Mouse (Mus musculus) MEL (cell line): ENCODE measurements around the gene Gm45234. TPM values are rescaled to one million over a fixed set of nuclear protein-coding genes. Genes with fewer than 3 reads are reported as not detected.

Experiments
- DNase-seq: peaks from one replicate; pipeline ENCODE4 v3.0.0; 2011; ENCODE audit warnings: low read depth, low spot score
- H3K27ac ChIP-seq: 2 replicates; pipeline ENCODE4 v1.5.1; 2012; ENCODE audit warnings: low read depth, mild to moderate bottlenecking, control low read depth, low read length, moderate library complexity; ENCODE audit not compliant: control insufficient read depth
- H3K27me3 ChIP-seq, 2 experiments: fragments of 150-350 bp in 1 of 2; sonication (generic) in 1 of 2; 2 replicates each; pipeline ENCODE4 v1.6.1; 2012; ENCODE audit warnings: low read length in 2 of 2, mild to moderate bottlenecking in 2 of 2, improper control_type of control experiment in 1 of 2, moderate library complexity in 1 of 2; ENCODE audit not compliant: insufficient read depth in 2 of 2, control insufficient read depth in 1 of 2
- H3K36me3 ChIP-seq, 2 experiments: 2 replicates each; pipeline ENCODE4 v1.6.1; 2012 to 2014; ENCODE audit warnings: low read length in 2 of 2, improper control_type of control experiment in 1 of 2, inconsistent platforms in 1 of 2, mild to moderate bottlenecking in 1 of 2; ENCODE audit not compliant: insufficient read depth in 2 of 2, control insufficient read depth in 1 of 2
- H3K4me1 ChIP-seq, 2 experiments: fragments of 150-350 bp in 1 of 2; sonication (generic) in 1 of 2; 2 replicates each; pipeline ENCODE4 v1.6.1; 2012; ENCODE audit warnings: low read length in 2 of 2, improper control_type of control experiment in 1 of 2, mild to moderate bottlenecking in 1 of 2; ENCODE audit not compliant: insufficient read depth in 2 of 2, control insufficient read depth in 1 of 2
- H3K4me3 ChIP-seq, 2 experiments: fragments of 150-350 bp in 1 of 2; sonication (generic) in 1 of 2; 2 replicates each; pipeline ENCODE4 v1.5.1; 2012; ENCODE audit warnings: low read depth in 2 of 2, low read length in 2 of 2, mild to moderate bottlenecking in 2 of 2, moderate library complexity in 2 of 2, control low read depth in 1 of 2, improper control_type of control experiment in 1 of 2; ENCODE audit not compliant: control insufficient read depth in 1 of 2, insufficient read depth in 1 of 2
- H3K79me2 ChIP-seq: 2 replicates; pipeline ENCODE4 v1.6.1; 2012; ENCODE audit warnings: mild to moderate bottlenecking, low read length, moderate library complexity; ENCODE audit not compliant: control insufficient read depth, poor library complexity, insufficient read depth
- H3K9ac ChIP-seq: 2 replicates; pipeline ENCODE4 v1.6.1; 2012; ENCODE audit warnings: low read depth, mild to moderate bottlenecking, control low read depth, low read length, moderate library complexity; ENCODE audit not compliant: control insufficient read depth, poor library complexity, severe bottlenecking
- H3K9me3 ChIP-seq: fragments of 150-350 bp; sonication (generic); replicated peaks from 2 replicates; pipeline ENCODE4 v1.6.1; 2012; ENCODE audit warnings: mild to moderate bottlenecking, low read length, improper control_type of control experiment, moderate library complexity; ENCODE audit not compliant: insufficient read depth
- CHD1 ChIP-seq: IDR thresholded peaks from 2 replicates; pipeline ENCODE4 v1.6.1; 2012; ENCODE audit warnings: low read depth, mild to moderate bottlenecking, inconsistent platforms, low read length, improper control_type of control experiment
- CTCF ChIP-seq, 3 experiments: IDR thresholded peaks in 2 of 3; conservative IDR thresholded peaks in 1 of 3; 2 replicates each; pipeline ENCODE4 v1.5.1; 2011 to 2012; ENCODE audit warnings: low read length in 3 of 3, low read depth in 2 of 3, mild to moderate bottlenecking in 2 of 3, improper control_type of control experiment in 1 of 3, inconsistent platforms in 1 of 3, mixed read lengths in 1 of 3, moderate library complexity in 1 of 3; ENCODE audit not compliant: control insufficient read depth in 1 of 3, insufficient read depth in 1 of 3, poor library complexity in 1 of 3, severe bottlenecking in 1 of 3
- E2F4 ChIP-seq: IDR thresholded peaks from 2 replicates; pipeline ENCODE4 v1.6.1; 2011; ENCODE audit warnings: low read depth, low read length, improper control_type of control experiment, borderline replicate concordance
- ELF1 ChIP-seq: IDR thresholded peaks from 2 replicates; pipeline ENCODE4 v1.6.1; 2014; ENCODE audit warnings: low read depth, mild to moderate bottlenecking, inconsistent platforms, low read length, improper control_type of control experiment, moderate library complexity
- EP300 ChIP-seq, 2 experiments: IDR thresholded peaks; 2 replicates each; pipeline ENCODE4 v1.6.1; 2011; ENCODE audit warnings: improper control_type of control experiment in 2 of 2, low read length in 2 of 2, low read depth in 1 of 2, mild to moderate bottlenecking in 1 of 2
- ETS1 ChIP-seq: IDR thresholded peaks from 2 replicates; pipeline ENCODE4 v1.6.1; 2012; ENCODE audit warnings: low read depth, mild to moderate bottlenecking, inconsistent platforms, low read length, improper control_type of control experiment, moderate library complexity
- GATA1 ChIP-seq: IDR thresholded peaks from 2 replicates; pipeline ENCODE4 v1.6.1; 2011; ENCODE audit warnings: low read depth, low read length, improper control_type of control experiment
- JUND ChIP-seq: IDR thresholded peaks from 2 replicates; pipeline ENCODE4 v1.6.1; 2011; ENCODE audit warnings: low read depth, mild to moderate bottlenecking, improper control_type of control experiment, low read length
- KAT2A ChIP-seq: conservative IDR thresholded peaks from 2 replicates; pipeline ENCODE4 v1.6.1; 2012; ENCODE audit warnings: low read depth, low read length, improper control_type of control experiment, inconsistent platforms
- MAFK ChIP-seq: IDR thresholded peaks from 2 replicates; pipeline ENCODE4 v1.6.1; 2011; ENCODE audit warnings: low read depth, mild to moderate bottlenecking, low read length, improper control_type of control experiment, borderline replicate concordance
- MAX ChIP-seq: IDR thresholded peaks from 2 replicates; pipeline ENCODE4 v1.6.1; 2011; ENCODE audit warnings: low read length, improper control_type of control experiment
- MAZ ChIP-seq: IDR thresholded peaks from 2 replicates; pipeline ENCODE4 v1.6.1; 2012; ENCODE audit warnings: low read depth, mild to moderate bottlenecking, inconsistent platforms, low read length, improper control_type of control experiment
- MYC ChIP-seq: IDR thresholded peaks from 2 replicates; pipeline ENCODE4 v1.6.1; 2011; ENCODE audit warnings: low read depth, mild to moderate bottlenecking, low read length, improper control_type of control experiment, moderate library complexity
- POLR2A ChIP-seq, 2 experiments: IDR thresholded peaks; 2 replicates each; pipeline ENCODE4 v1.6.1; 2011 to 2012; ENCODE audit warnings: low read length in 2 of 2, mild to moderate bottlenecking in 2 of 2, control low read depth in 1 of 2, improper control_type of control experiment in 1 of 2, low read depth in 1 of 2, moderate library complexity in 1 of 2; ENCODE audit not compliant: control insufficient read depth in 1 of 2, insufficient read depth in 1 of 2, poor library complexity in 1 of 2
- POLR2AphosphoS2 ChIP-seq: IDR thresholded peaks from 2 replicates; pipeline ENCODE4 v1.6.1; 2011; ENCODE audit warnings: low read length, improper control_type of control experiment
- RAD21 ChIP-seq: IDR thresholded peaks from 2 replicates; pipeline ENCODE4 v1.6.1; 2011; ENCODE audit warnings: mild to moderate bottlenecking, low read depth, low read length, improper control_type of control experiment
- RCOR1 ChIP-seq: IDR thresholded peaks from 2 replicates; pipeline ENCODE4 v1.6.1; 2012; ENCODE audit warnings: low read depth, mild to moderate bottlenecking, inconsistent platforms, low read length, improper control_type of control experiment
- SIN3A ChIP-seq: IDR thresholded peaks from 2 replicates; pipeline ENCODE4 v1.6.1; 2012; ENCODE audit warnings: low read length, improper control_type of control experiment, inconsistent platforms
- SMC3 ChIP-seq: IDR thresholded peaks from 2 replicates; pipeline ENCODE4 v1.6.1; 2011; ENCODE audit warnings: low read depth, low read length, improper control_type of control experiment
- TBP ChIP-seq: IDR thresholded peaks from 2 replicates; pipeline ENCODE4 v1.8.0; 2011; ENCODE audit warnings: low read depth, low read length, improper control_type of control experiment
- TCF12 ChIP-seq: IDR thresholded peaks from 2 replicates; pipeline ENCODE4 v1.6.1; 2014; ENCODE audit warnings: low read depth, mild to moderate bottlenecking, inconsistent platforms, low read length, improper control_type of control experiment, moderate library complexity
- UBTF ChIP-seq: IDR thresholded peaks from 2 replicates; pipeline ENCODE4 v1.6.1; 2012; ENCODE audit warnings: low read depth, mild to moderate bottlenecking, inconsistent platforms, low read length, improper control_type of control experiment, moderate library complexity, borderline replicate concordance; ENCODE audit not compliant: insufficient read depth
- polyA plus RNA-seq, 2 experiments: library from polyadenylated mRNA; stranded (reverse) in 1 of 2; unstranded in 1 of 2; fragments of >175 nt in 1 of 2; fragments of >200 nt in 1 of 2; gene quantifications; 2 replicates each; pipeline versions ENCODE4 v1.2.1 to v1.2.4; 2012; ENCODE audit warnings: low replicate concordance in 2 of 2, low read depth in 1 of 2; ENCODE audit not compliant: insufficient read length in 2 of 2, insufficient read depth in 1 of 2, missing spikeins in 1 of 2
- total RNA-seq: library from RNA; depleted of rRNA; stranded (reverse); fragments of 300-350 nt; gene quantifications from 2 replicates; pipeline ENCODE4 v1.2.3, GENCODE M21; 2012

Gm45234 gene
- total and polyA plus RNA-seq, 3 experiments, result 0.15 TPM; not detected in 2

DNA sequence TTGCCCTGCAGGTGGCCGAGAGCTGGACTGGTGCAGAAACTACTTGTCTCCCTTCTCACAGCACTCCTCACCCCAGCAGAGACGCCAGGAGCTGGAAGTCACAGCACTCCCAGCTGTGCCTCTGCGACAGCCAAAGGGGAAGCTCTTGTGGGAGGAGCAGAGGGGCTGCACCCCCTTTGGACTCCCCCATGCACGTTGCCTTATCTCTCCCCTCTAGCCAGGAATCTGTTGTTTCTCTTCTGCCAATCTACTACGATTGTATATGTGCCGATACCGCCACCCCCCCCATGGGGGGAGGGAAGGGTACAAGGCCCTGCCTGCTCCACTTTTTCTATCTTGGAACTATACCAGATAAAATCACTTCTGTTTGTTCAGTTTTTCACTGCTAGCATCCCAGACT lies 52.0 kb downstream of the Gm45234 start:
- Histone ChIP-seq H3K4me3 (no peak overlapping the region), H3K27ac (no peak overlapping the region), H3K4me1 (peaks cover 0 to 5% of the 10 kb centered on the region in 2 experiments; a peak in 3 of 4 replicates)

DNA sequence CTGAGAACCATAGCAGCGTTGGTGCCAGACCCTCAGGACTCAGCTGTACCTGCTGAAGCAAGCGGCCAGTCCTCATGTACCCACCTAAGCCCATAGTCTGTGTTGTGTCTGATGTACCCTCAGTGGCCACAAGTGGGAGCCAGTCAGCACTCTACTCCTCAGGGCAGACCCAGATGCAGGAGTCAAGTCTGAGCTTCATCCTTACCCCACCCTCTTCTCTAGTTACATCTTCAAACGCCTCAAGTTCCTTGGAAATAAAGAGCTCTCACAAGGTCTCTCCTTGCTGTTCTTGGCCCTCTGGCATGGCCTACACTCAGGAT lies 53.1 kb downstream of the Gm45234 start:
- Histone ChIP-seq H3K4me1 (peaks cover 0 to 5% of the 10 kb centered on the region in 2 experiments; a peak in 2 of 4 replicates), H3K36me3 (peaks cover 13 to 19% of the 10 kb centered on the region in 2 experiments), H3K79me2 (peaks cover 15% of the 10 kb centered on the region), H3K27ac (no peak overlapping the region), H3K9me3 (no peaks in the 10 kb centered on the region), H3K4me3 (no peak overlapping the region), H3K9ac (no peak overlapping the region)
- peak; percentile 84 for DNase-seq
- TF ChIP-seq POLR2A (IDR thresholded peaks at IDR 0.05; ENCODE audit: control insufficient read depth in 1 of 2, insufficient read depth in 1 of 2, low read depth in 1 of 2, low read length in 2 of 2, poor library complexity in 1 of 2) (peak in 1 of 2 experiments; percentile 40; a peak in 1 of 4 replicates), CHD1 (no peak), RAD21 (peak; percentile 36), MAFK (no peak), POLR2AphosphoS2 (0 out of 2 replicates have a peak, but pooled peaks have one; percentile 2), CTCF (IDR thresholded peaks at IDR 0.05 in 2 of 3, conservative IDR thresholded peaks at IDR 0.05 in 1 of 3; ENCODE audit: control insufficient read depth in 1 of 3, insufficient read depth in 1 of 3, low read depth in 2 of 3, low read length in 3 of 3, poor library complexity in 1 of 3, severe bottlenecking in 1 of 3) (peak; percentile 77 to 96 (median 81)), SMC3 (peak; percentile 74)
- TF ChIP-seq, all 39 proteins: peak for 5
- H3K27me3 ChIP-seq, result no peaks in the 10 kb centered on the region

More for the DNA sequence above, 52.0 kb downstream of the Gm45234 start:
- DNase-seq, result peak; percentile 66
- Histone ChIP-seq H3K79me2 (peaks cover 24% of the 10 kb centered on the region), H3K9me3 (no peaks in the 10 kb centered on the region), H3K9ac (no peak overlapping the region), H3K36me3 (peaks cover 12 to 19% of the 10 kb centered on the region in 2 experiments), H3K27me3 (no peaks in the 10 kb centered on the region)
- TF ChIP-seq E2F4 (no peak), ELF1 (no peak), TBP (0 out of 2 replicates have a peak, but pooled peaks have one; percentile 14), UBTF (no peak), ETS1 (peak; percentile 61), RCOR1 (peak; percentile 86), POLR2A (IDR thresholded peaks at IDR 0.05; ENCODE audit: control insufficient read depth in 1 of 2, insufficient read depth in 1 of 2, low read depth in 1 of 2, low read length in 2 of 2, poor library complexity in 1 of 2) (peak in 1 of 2 experiments; percentile 42; a peak in 2 of 4 replicates), MAZ (no peak), GATA1 (peak; percentile 74), POLR2AphosphoS2 (peak; percentile 14; the same call in 1 of the 2 replicates), TCF12 (peak; percentile 69), KAT2A (no peak), JUND (no peak), MAX (no peak), RAD21 (no peak), SIN3A (peak; percentile 57), MYC (0 out of 2 replicates have a peak, but pooled peaks have one; percentile 33), EP300 (IDR thresholded peaks at IDR 0.05; ENCODE audit: low read depth in 1 of 2, low read length in 2 of 2) (peak in 1 of 2 experiments; percentile 58; a peak in 2 of 4 replicates)
- TF ChIP-seq, all 39 proteins: peak for 10
